Mouse (Mus musculus): Measurements from ENCODE around the gene Myo5a. TPM values are rescaled to one million over a fixed set of nuclear protein-coding genes. Genes with fewer than 3 reads are reported as not detected.

Gene Myo5a
- polyA plus RNA-seq, 1 experiment, result 11.1 TPM

- Histone ChIP-seq H3K27me3 (ENCODE audit: control insufficient read depth, insufficient read depth, low read length) (no peaks in the 10 kb centered on the region), H3K27ac (ENCODE audit: insufficient read depth, low read length) (peak overlapping the region; percentile 98), H3K4me3 (ENCODE audit: extremely low read depth, insufficient read depth, insufficient read length) (peak overlapping the region; percentile 98), H3K36me3 (ENCODE audit: control insufficient read depth, insufficient read depth, low read length) (no peaks in the 10 kb centered on the region), H3K4me1 (ENCODE audit: control insufficient read depth, insufficient read depth, insufficient read length) (no peaks in the 10 kb centered on the region; the same call in none of the 2 replicates)
- 1% methylated on average over 41 of the region's 92 CpGs for WGBS
- TF ChIP-seq POLR2A (IDR thresholded peaks at IDR 0.05; ENCODE audit: low read depth, low read length) (peak; percentile 14; the same call in 1 of the 2 replicates), CTCF (IDR thresholded peaks at IDR 0.05; ENCODE audit: extremely low read depth, insufficient read depth, insufficient read length, insufficient replicate concordance) (no peak)
- DNase-seq (ENCODE audit: low read depth in 1 of 2, low spot score in 2 of 2), result peak; percentile 50 to 78
Measured at GRCm38 (mm10) chr9:75071029-75071705, 352 bp downstream of the Myo5a start.

GRCm38 (mm10) chr9:75071706-75072192 lies 934 bp downstream of the Myo5a start:
- H3K4me3 ChIP-seq (ENCODE audit: extremely low read depth, insufficient read depth, insufficient read length), result peak overlapping the region; percentile 98
- no peaks in the 10 kb centered on the region for H3K27me3 ChIP-seq (ENCODE audit: control insufficient read depth, insufficient read depth, low read length)
- peak overlapping the region; percentile 78 for H3K27ac ChIP-seq (ENCODE audit: insufficient read depth, low read length)
- no peak; the same call in 1 of the 2 replicates for TF ChIP-seq POLR2A (IDR thresholded peaks at IDR 0.05; ENCODE audit: low read depth, low read length)
- no peak for TF ChIP-seq CTCF (IDR thresholded peaks at IDR 0.05; ENCODE audit: extremely low read depth, insufficient read depth, insufficient read length, insufficient replicate concordance)
- no peaks in the 10 kb centered on the region for H3K36me3 ChIP-seq (ENCODE audit: control insufficient read depth, insufficient read depth, low read length)
- DNase-seq (ENCODE audit: low read depth in 1 of 2, low spot score in 2 of 2), result peak in 1 of 2 experiments; percentile 49
- WGBS, result under 1% methylated on average over 29 of the region's 29 CpGs
- H3K4me1 ChIP-seq (ENCODE audit: control insufficient read depth, insufficient read depth, insufficient read length), result no peaks in the 10 kb centered on the region; the same call in none of the 2 replicates

GRCm38 (mm10) chr9:75072361-75072760 lies 1.5 kb downstream of the Myo5a start:
- no peak for TF ChIP-seq POLR2A (IDR thresholded peaks at IDR 0.05; ENCODE audit: low read depth, low read length)
- TF ChIP-seq CTCF (IDR thresholded peaks at IDR 0.05; ENCODE audit: extremely low read depth, insufficient read depth, insufficient read length, insufficient replicate concordance), result no peak
- no peak overlapping the region for H3K27ac ChIP-seq (ENCODE audit: insufficient read depth, low read length)
- no peak for DNase-seq (ENCODE audit: low read depth in 1 of 2, low spot score in 2 of 2)
- no peaks in the 10 kb centered on the region for H3K27me3 ChIP-seq (ENCODE audit: control insufficient read depth, insufficient read depth, low read length)
- no peaks in the 10 kb centered on the region for H3K36me3 ChIP-seq (ENCODE audit: control insufficient read depth, insufficient read depth, low read length)
- peak overlapping the region; percentile 23 for H3K4me3 ChIP-seq (ENCODE audit: extremely low read depth, insufficient read depth, insufficient read length)
- WGBS, result 45% methylated on average over 3 of the region's 3 CpGs
- H3K4me1 ChIP-seq (ENCODE audit: control insufficient read depth, insufficient read depth, insufficient read length), result no peaks in the 10 kb centered on the region; the same call in none of the 2 replicates

- DNase-seq (ENCODE audit: low read depth in 1 of 2, low spot score in 2 of 2), result no peak
- TF ChIP-seq CTCF (IDR thresholded peaks at IDR 0.05; ENCODE audit: extremely low read depth, insufficient read depth, insufficient read length, insufficient replicate concordance) (no peak), POLR2A (IDR thresholded peaks at IDR 0.05; ENCODE audit: low read depth, low read length) (no peak)
- Histone ChIP-seq H3K36me3 (ENCODE audit: control insufficient read depth, insufficient read depth, low read length) (no peaks in the 10 kb centered on the region), H3K27me3 (ENCODE audit: control insufficient read depth, insufficient read depth, low read length) (no peaks in the 10 kb centered on the region), H3K27ac (ENCODE audit: insufficient read depth, low read length) (no peak overlapping the region), H3K4me3 (ENCODE audit: extremely low read depth, insufficient read depth, insufficient read length) (no peak overlapping the region), H3K4me1 (ENCODE audit: control insufficient read depth, insufficient read depth, insufficient read length) (no peaks in the 10 kb centered on the region; the same call in 1 of the 2 replicates)
Measured at GRCm38 (mm10) chr9:75077191-75077590, 6.4 kb downstream of the Myo5a start.

- no peaks in the 10 kb centered on the region for H3K27me3 ChIP-seq (ENCODE audit: control insufficient read depth, insufficient read depth, low read length)
- 90% methylated on average over 5 of the region's 5 CpGs for WGBS
- no peak overlapping the region for H3K27ac ChIP-seq (ENCODE audit: insufficient read depth, low read length)
- no peaks in the 10 kb centered on the region for H3K4me1 ChIP-seq (ENCODE audit: control insufficient read depth, insufficient read depth, insufficient read length)
- no peaks in the 10 kb centered on the region for H3K36me3 ChIP-seq (ENCODE audit: control insufficient read depth, insufficient read depth, low read length)
- TF ChIP-seq CTCF (IDR thresholded peaks at IDR 0.05; ENCODE audit: extremely low read depth, insufficient read depth, insufficient read length, insufficient replicate concordance) (no peak), POLR2A (IDR thresholded peaks at IDR 0.05; ENCODE audit: low read depth, low read length) (no peak)
- no peak overlapping the region for H3K4me3 ChIP-seq (ENCODE audit: extremely low read depth, insufficient read depth, insufficient read length)
- no peak for DNase-seq (ENCODE audit: low read depth in 1 of 2, low spot score in 2 of 2)
Measured at GRCm38 (mm10) chr9:75085242-75085824, 14.5 kb downstream of the Myo5a start.

GRCm38 (mm10) chr9:75087823-75088222 lies 17.0 kb downstream of the Myo5a start:
- no peak overlapping the region for H3K27ac ChIP-seq (ENCODE audit: insufficient read depth, low read length)
- no peaks in the 10 kb centered on the region for H3K27me3 ChIP-seq (ENCODE audit: control insufficient read depth, insufficient read depth, low read length)
- TF ChIP-seq POLR2A (IDR thresholded peaks at IDR 0.05; ENCODE audit: low read depth, low read length), result no peak
- TF ChIP-seq CTCF (IDR thresholded peaks at IDR 0.05; ENCODE audit: extremely low read depth, insufficient read depth, insufficient read length, insufficient replicate concordance), result no peak
- H3K36me3 ChIP-seq (ENCODE audit: control insufficient read depth, insufficient read depth, low read length), result no peaks in the 10 kb centered on the region
- 86% methylated on average over 2 of the region's 2 CpGs for WGBS
- no peak overlapping the region for H3K4me3 ChIP-seq (ENCODE audit: extremely low read depth, insufficient read depth, insufficient read length)
- DNase-seq (ENCODE audit: low read depth in 1 of 2, low spot score in 2 of 2), result no peak
- H3K4me1 ChIP-seq (ENCODE audit: control insufficient read depth, insufficient read depth, insufficient read length), result no peaks in the 10 kb centered on the region

- TF ChIP-seq POLR2A (IDR thresholded peaks at IDR 0.05; ENCODE audit: low read depth, low read length) (no peak), CTCF (IDR thresholded peaks at IDR 0.05; ENCODE audit: extremely low read depth, insufficient read depth, insufficient read length, insufficient replicate concordance) (no peak)
- Histone ChIP-seq H3K36me3 (ENCODE audit: control insufficient read depth, insufficient read depth, low read length) (no peaks in the 10 kb centered on the region), H3K27me3 (ENCODE audit: control insufficient read depth, insufficient read depth, low read length) (no peaks in the 10 kb centered on the region), H3K4me1 (ENCODE audit: control insufficient read depth, insufficient read depth, insufficient read length) (no peaks in the 10 kb centered on the region), H3K4me3 (ENCODE audit: extremely low read depth, insufficient read depth, insufficient read length) (no peak overlapping the region), H3K27ac (ENCODE audit: insufficient read depth, low read length) (no peak overlapping the region)
- 63% methylated on average over 3 of the region's 3 CpGs for WGBS
- DNase-seq (ENCODE audit: low read depth in 1 of 2, low spot score in 2 of 2), result no peak
Measured at GRCm38 (mm10) chr9:75089285-75089684, 18.5 kb downstream of the Myo5a start.

All from spleen, adult 2 months (tissue).